In genomic region chr4:45921663-45922435, GRCm38 (mm10) we compare ENCODE assay signal across 29 mouse cellular contexts. TPM values are rescaled to one million over a fixed set of nuclear protein-coding genes. Genes with fewer than 3 reads are reported as not detected.
"Had no signal": no experiment of that assay in that cellular context is flagged by ENCODE, and none has a peak within 500 bp of the region (broad histone marks: within the 10 kb centered on the region; RNA-seq: fewer than 3 reads in every experiment).

No protein-coding gene starts in this region.

- H3K27me3 ChIP-seq: embryonic facial prominence, embryonic 12.5 days; embryonic facial prominence, embryonic 13.5 days; embryonic facial prominence, embryonic 15.5 days; forebrain, embryonic 12.5 days; forebrain, embryonic 13.5 days; forebrain, embryonic 15.5 days had no signal

- H3K27ac ChIP-seq: embryonic facial prominence, embryonic 10.5 days; embryonic facial prominence, embryonic 12.5 days; embryonic facial prominence, embryonic 13.5 days; embryonic facial prominence, embryonic 15.5 days; forebrain, embryonic 10.5 days; forebrain, embryonic 12.5 days; forebrain, embryonic 13.5 days; forebrain, embryonic 15.5 days; gastrocnemius, adult 2 months had no signal

- H3K4me2 ChIP-seq: embryonic facial prominence, embryonic 12.5 days; embryonic facial prominence, embryonic 13.5 days; embryonic facial prominence, embryonic 15.5 days; forebrain, embryonic 12.5 days; forebrain, embryonic 13.5 days; forebrain, embryonic 15.5 days had no signal

- H3K9ac ChIP-seq: embryonic facial prominence, embryonic 12.5 days; embryonic facial prominence, embryonic 13.5 days; embryonic facial prominence, embryonic 15.5 days; forebrain, embryonic 12.5 days; forebrain, embryonic 13.5 days; forebrain, embryonic 15.5 days; forebrain, postnatal 0 days had no signal

- H3K36me3 ChIP-seq: embryonic facial prominence, embryonic 10.5 days; embryonic facial prominence, embryonic 12.5 days; embryonic facial prominence, embryonic 13.5 days; embryonic facial prominence, embryonic 15.5 days; forebrain, embryonic 10.5 days; forebrain, embryonic 12.5 days; forebrain, embryonic 15.5 days had no signal

- H3K4me1 ChIP-seq: embryonic facial prominence, embryonic 10.5 days; embryonic facial prominence, embryonic 12.5 days; embryonic facial prominence, embryonic 13.5 days; embryonic facial prominence, embryonic 15.5 days; forebrain, embryonic 12.5 days; forebrain, embryonic 13.5 days; forebrain, embryonic 15.5 days had no signal

- H3K4me3 ChIP-seq: embryonic facial prominence, embryonic 10.5 days; embryonic facial prominence, embryonic 12.5 days; embryonic facial prominence, embryonic 13.5 days; embryonic facial prominence, embryonic 15.5 days; erythroblast, embryonic 14.5 days; forebrain, embryonic 10.5 days; forebrain, embryonic 12.5 days; forebrain, embryonic 13.5 days; forebrain, embryonic 15.5 days; gastrocnemius, adult 2 months had no signal

- H3K9me3 ChIP-seq: embryonic facial prominence, embryonic 10.5 days; embryonic facial prominence, embryonic 12.5 days; embryonic facial prominence, embryonic 13.5 days; embryonic facial prominence, embryonic 15.5 days; forebrain, embryonic 10.5 days; forebrain, embryonic 12.5 days; forebrain, embryonic 13.5 days; forebrain, embryonic 15.5 days had no signal

- DNase-seq: cerebellum, adult 18-20 months; cerebellum, adult 2 months; cerebellum, adult 8-10 months; cerebellum, adult 9-10 months; cerebellum, adult 9-11 months; cerebellum, postnatal 10 days; cerebellum, postnatal 14 days; cerebellum, postnatal 25 days; cerebellum, postnatal 36 days; embryo, embryonic 11 days; forebrain, postnatal 0 days; gastrocnemius, adult 2 months; gastrocnemius, postnatal 10 days; gastrocnemius, postnatal 14 days; gastrocnemius, postnatal 25 days; gastrocnemius, postnatal 36 days; heart, adult 11 months had no signal

- ATAC-seq: forebrain, embryonic 13.5 days; forebrain, embryonic 14.5 days; forebrain, embryonic 15.5 days; forebrain, embryonic 16.5 days; forebrain, postnatal 0 days had no signal

RNA-seq across cellular contexts. Expression of gene Ccdc180, which starts 31.7 kb away (rescaled TPM):
- polyA plus RNA-seq: embryonic facial prominence, embryonic 11.5 days; embryonic facial prominence, embryonic 12.5 days; embryonic facial prominence, embryonic 13.5 days; erythroblast, embryonic 14.5 days had no signal

RNA-seq across cellular contexts. Expression of gene Tdrd7, which starts 43.3 kb away (rescaled TPM):
- polyA plus RNA-seq: erythroblast, embryonic 14.5 days had no signal
